Mouse (Mus musculus) erythroblast, adult 5-6 weeks (primary cell): Measurements from ENCODE around the gene Cdk18. TPM values are rescaled to one million over a fixed set of nuclear protein-coding genes. Genes with fewer than 3 reads are reported as not detected.

Source experiments
- ATAC-seq: replicated peaks from 2 replicates; pipeline ENCODE4 v1.8.0; 2016; ENCODE audit warnings: moderate number of reproducible peaks, mild to moderate bottlenecking, moderate TSS enrichment, inconsistent platforms; ENCODE audit not compliant: poor library complexity, low FRiP score, severe bottlenecking
- total RNA-seq, 2 experiments: library from RNA; stranded (forward) in 1 of 2; stranded (reverse) in 1 of 2; fragments of 150-400 nt in 1 of 2; fragments of 200-764, 138-1000 nt in 1 of 2; gene quantifications; 2 replicates each; pipeline versions ENCODE4 v1.2.3 to v1.2.4; 2015 to 2017; ENCODE audit warnings: low replicate concordance in 2 of 2

The Cdk18 gene
- total RNA-seq, 2 experiments from 2014 or later = not detected

DNA sequence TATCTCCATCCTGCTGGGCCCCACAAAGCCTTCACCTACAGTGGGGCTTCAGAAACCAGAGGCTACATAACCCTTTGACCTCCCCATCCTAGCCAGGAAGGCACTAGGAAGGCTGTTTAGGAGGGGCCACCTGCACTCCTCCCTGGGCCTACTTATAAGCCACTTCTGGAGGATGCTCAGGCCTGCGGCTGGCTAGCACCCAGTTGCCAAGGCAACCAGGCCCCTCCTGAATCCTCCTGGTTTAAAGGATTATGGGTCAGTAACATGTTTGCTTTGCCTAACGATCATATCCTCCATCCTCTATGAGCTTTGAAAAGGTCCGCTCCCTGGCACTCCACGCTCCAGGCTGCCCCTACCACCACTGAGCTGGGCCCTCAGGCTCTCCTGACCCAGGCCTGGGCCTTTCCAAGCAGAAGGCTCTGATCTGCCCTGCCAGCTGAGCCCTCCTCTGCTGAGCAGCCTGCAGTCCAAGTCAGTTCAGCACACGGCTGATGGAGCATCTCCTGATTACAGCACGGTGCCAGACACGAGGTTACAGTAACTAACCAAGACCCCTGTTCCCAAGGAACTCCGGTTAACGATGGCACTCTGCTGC is 16.0 kb downstream of the Cdk18 start:
- no peak for ATAC-seq

DNA sequence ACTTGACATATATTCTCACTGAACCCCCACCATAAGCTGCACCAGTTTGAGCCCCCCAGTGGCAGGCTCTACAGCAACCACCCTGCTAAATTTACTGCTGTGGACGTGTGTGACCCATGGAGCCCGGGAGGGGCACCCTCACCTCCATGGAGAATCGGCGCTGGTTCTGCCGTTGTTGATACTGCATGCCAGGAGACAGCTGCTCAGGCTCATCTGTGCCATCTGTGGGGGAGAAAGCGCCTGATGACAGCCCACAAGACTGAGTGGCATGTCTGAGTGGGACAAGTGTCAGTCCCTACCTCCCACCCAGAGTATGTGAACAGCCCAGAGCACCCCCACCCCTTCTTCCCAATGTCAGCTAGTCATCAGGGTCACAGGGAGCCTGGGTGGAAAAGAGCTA is 17.6 kb downstream of the Cdk18 start:
- ATAC-seq = no peak

DNA sequence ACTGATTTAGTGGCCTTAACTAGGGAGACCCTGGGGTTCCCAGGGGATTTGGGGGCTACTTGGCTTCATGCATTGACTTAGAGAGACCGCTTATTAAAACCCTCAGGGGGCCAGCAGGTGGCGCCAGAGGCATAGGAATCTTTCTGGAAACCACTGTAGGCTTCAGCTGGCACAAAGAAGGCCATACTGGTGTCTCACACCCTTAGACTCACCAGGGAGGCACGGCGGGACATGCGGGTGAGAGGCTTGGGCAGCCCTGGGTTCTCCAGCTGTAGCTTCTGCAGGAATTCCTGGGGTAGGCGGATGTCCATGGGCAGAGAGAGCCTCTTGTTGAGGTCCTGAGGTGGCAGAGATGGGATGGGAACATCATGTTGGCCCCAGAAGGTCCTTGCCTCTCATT is 18.2 kb downstream of the Cdk18 start:
- no peak; the same call in 1 of the 2 replicates for ATAC-seq

DNA sequence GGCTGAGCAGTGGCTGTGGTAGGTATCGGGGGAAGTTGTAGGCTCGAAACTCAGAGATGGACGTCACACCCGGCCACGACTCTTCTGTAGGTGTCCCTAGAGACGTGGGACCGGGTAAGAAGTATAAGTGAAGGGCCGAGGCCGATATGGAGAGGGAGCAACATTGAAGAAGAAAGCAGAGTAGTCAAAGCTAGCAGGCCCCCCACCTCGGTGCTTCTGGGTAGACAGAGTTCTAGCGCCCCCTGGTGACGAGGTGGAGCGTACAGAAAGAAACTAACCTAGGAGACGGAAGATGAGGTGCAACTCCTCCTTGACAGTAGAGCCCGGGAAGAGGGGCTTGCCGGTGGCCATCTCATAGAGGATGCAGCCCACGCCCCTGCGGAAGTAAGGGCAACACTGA is 22.9 kb downstream of the Cdk18 start:
- ATAC-seq = 0 out of 2 replicates have a peak, but pooled peaks have one; percentile 42

DNA sequence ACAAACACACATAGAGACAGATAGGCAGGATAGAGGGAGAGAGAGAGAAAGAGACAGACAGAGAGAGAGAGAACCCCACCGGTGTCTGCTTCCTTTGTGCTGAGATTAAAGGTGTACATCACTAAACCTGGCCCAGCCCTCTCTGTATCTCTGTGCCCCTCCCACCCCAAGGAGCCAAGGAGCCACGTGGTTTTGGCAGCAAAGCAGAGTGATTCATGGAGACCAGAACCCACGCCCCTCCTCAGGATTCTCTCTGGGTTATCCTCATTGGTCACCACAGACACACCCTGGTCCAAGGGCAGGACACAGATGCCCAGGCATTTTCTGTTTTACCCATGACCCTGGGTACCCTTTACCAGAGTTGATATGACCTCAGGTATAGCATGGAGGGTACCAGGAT is 26.4 kb downstream of the Cdk18 start:
- ATAC-seq = no peak

DNA sequence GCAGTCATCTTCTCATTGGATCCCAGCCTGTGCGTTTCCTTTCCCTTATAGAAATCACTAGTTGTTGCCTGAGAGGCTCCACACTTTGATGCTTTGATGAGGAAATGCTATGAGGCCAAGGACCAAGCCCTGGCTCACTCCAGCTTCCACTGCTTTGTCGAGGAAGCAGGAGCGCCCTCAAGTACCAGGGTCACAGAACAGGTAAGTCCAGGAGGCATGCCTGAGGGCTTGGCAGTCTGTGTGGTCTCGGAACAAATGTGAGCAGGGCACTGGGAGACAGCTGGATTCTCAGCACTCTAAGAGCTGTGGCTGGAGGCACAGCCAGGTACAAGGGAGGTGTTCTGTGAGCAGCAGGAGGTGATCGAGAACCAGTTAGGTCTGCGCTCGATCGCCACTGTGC is 27.1 kb downstream of the Cdk18 start:
- no peak for ATAC-seq

DNA sequence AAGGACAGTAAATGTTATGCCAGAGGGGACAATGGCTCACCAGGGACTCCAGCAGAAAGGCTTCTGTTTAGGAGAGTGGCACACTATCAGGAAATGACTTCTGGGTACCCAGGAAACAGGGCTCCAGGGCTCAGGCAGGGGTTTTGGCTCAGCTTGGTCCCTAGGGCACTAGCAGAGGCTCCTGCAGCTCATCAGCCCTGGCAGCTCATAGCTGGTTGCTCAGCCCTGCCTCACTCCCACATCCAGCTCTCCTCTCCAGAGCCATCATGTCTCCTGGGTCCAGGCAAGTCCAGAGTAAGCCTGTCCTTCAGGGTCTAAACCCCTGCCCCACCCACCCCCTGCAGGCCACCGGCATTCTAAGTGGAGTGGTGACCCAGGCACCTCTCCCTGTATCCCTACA is 28.1 kb downstream of the Cdk18 start:
- ATAC-seq = no peak

DNA sequence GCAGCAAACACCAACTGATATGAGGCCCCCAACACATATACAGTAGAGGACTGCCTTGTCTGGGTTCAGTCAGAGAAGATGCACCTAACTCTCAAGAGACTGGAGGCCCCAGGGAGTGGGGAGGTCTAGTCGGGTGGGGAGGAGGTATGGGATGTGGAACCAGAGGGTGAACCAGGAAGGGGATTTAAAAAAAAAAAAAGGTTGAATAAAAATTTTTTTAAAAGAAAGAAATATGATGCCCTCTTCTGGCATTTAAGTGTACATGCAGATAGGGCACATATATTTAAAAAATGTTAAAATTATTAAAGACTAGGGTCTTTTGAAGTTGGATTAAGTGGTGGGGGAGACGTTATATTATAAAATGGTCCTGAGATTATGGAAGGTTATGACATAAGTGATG is 30.1 kb downstream of the Cdk18 start:
- ATAC-seq = no peak

DNA sequence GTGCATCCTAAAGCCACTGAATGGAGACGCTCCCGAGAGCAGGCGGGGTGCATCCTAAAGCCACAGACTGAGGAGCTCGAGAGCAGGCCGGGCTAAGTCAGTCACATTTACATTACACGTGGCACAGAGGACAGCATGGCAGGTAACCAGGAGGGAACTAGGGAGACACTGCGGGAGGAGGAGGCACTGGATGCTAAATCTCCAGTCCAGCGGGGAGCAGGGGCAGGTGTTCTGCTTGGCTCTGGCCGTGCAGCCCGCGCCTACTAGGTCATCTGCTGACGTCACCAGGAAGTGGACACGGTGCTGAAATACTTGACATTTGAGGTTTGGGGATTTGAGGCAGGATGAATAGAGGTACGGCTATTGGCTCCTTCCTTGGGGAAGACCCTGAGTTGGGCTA is 35.1 kb downstream of the Cdk18 start:
- ATAC-seq = no peak

DNA sequence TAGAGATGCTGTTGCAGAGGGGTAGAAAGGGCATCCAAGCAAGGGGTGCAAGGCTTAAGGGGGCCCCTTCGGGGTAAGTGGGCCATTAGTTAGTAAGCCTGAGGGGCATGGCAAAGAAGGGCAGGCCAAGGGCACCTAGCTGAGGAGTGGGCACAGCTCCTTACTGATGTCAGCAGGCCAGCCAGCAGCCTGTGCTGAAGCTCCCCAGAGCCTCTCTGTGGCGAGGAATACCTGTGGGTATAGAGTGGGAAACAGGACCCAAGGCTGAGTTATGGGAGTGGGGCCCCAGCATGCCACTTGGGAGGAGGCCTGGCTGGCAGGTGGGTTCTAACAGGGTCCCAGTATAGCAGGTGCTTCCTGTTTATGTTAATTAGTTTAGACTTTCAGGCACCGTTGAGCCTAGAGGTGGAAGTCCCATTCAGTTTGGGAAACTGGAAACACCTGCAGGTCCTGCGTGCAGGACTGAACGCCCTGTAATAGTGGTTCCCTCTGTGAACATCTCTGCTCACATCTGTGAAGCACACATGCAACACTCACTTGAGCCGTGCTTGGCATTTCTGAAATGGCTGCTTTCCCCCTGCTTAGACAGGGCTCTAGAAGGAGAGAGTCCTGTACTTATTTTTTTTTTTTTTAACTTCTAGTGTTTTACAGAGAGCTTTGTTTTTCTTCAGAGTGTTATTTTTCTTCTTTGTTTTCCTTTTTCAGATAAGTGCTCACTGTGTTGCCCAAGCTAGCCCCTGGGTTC is 37.4 kb downstream of the Cdk18 start:
- 0 out of 2 replicates have a peak, but pooled peaks have one; percentile 21 for ATAC-seq

DNA sequence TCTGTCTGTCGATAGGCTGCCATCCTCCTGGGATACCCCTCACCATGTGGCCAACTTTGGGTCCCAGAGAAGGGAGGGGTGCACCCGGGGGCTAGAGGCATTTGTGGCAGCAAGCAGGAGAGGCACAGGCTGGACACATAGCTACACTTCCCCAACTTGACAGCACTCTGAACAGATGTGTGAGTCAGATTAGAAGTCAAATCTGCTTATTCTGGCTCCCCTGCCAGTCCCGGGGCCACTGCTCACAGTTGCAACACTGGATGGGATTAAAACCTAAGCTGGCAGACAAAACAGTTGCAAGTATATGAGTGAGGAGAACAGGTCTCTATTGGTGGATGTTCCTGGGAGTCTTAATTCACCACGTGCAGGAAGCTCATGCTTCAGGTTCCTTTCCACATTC is 39.7 kb downstream of the Cdk18 start:
- ATAC-seq = no peak

DNA sequence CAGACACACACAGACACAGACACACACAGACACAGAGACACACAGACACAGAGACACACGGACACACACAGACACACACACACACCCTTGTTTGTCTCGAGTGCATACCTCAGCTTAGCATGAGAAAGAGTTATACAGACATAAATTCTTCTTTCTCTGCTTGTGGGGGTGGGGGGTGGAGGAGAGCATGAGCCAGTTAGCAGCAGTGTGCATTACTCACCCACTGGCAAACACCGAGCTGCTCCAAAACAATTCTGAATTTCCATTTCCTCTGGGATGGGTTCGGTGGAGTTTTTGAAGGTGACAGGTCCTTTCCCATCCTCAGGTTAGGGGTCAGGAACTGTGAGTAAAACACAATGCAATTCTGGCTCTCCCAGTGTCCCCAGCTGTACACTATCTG is 40.5 kb downstream of the Cdk18 start:
- ATAC-seq = no peak

DNA sequence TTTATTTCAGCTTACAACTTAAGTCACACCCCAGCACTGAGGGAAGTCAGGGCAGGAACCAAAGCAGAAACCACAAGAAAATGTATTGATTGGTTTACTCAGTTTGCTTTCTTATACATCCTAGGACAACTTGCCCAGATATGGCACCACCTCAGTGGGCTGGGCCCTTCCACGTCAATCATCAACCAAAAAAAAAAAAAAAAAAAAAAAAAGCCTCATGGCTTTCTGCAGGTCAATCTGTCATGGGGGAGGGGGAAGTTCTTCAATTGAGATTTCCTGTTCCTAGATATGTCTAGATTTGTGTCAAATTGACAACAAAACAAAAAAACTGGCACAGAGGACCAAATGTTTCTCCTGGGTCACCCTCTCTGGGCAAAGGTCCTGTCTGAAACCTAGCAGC is 41.4 kb downstream of the Cdk18 start:
- no peak for ATAC-seq

DNA sequence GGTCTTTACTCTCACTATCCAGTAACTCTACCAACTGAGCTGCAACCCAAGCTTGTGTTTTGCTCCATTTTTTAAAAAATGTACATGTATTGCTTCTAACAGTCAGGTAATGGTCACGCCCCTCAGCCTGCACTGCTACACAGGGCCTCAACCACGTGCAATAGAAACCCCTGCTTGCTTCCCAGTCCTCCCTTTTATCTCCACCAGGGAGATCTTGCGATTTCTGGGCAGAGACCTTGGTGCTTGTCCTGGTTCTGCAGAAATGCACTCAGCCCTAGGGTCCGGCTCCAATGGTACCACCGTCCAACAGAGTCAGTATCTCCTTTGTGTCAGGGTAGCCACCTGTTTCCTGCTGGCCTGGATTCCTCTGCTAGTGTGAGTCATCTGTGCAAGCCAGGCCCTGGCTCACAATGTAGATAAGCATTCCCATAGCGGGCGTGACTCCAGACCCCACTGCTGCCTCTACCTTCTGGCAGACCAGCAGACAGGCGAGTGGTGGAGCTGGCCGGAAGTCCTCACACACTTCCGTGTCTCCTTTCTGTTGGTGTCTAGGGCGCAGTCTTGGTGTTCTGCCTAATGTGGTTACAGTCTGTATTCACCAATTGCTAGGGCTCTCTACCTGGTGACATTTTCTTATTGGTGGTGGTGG is 44.0 kb downstream of the Cdk18 start:
- ATAC-seq = no peak

DNA sequence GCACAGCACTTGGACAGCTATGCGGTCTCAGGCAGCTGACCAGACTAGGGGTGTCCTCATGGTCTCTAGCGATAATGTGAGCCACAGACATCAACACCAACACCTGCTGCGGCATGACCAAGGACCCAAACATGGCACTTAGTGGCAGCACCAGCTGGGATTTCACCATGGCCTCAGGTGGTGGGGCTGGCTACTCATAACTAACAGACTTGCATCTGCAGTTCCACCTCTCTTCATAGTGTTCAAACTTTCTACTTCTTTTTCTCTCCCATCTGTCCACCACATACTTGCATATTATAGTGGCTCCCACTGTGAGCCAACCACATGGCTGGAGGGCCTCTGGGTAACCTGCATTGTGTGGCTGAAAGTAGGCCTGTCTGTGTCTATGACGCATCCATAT is 46.2 kb downstream of the Cdk18 start:
- no peak for ATAC-seq

DNA sequence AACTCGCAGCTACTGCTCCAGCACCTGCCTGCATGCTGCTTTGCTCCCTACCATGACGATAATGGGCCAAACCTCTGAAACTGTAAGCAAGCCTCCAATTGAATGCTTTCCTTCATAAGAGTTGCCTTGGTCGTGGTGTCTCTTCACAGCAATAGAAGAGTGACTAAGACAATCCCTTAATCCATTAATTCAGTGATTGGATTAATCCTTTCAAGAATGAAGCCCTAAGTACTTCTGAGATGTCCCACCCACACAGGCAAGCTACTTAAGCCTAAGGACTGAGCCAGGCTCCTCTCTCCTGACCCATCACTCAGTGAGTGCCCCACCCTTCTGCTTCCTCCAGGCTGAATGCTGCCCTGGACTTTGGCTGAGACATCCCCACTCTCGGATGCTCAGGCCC is 49.2 kb downstream of the Cdk18 start:
- ATAC-seq = no peak

DNA sequence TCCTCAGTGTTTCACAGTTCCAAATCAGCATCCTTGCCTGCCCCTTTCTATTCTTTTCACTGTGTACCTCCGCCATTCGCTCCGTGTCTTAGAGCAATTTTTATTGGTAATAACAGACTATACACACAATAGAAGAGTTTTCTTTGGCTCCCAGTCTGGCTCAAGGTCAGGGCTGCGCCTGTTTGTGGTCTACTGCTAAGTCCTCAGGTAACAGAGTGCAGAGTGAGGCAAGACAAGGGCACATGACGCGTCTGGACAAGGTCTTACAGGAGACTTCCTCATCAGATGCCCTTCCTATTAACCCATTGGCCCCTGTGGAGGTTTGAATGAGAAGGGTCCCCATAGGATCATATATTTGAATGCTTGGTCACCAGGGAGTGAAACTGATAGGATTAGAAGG is 49.7 kb downstream of the Cdk18 start:
- no peak for ATAC-seq

DNA sequence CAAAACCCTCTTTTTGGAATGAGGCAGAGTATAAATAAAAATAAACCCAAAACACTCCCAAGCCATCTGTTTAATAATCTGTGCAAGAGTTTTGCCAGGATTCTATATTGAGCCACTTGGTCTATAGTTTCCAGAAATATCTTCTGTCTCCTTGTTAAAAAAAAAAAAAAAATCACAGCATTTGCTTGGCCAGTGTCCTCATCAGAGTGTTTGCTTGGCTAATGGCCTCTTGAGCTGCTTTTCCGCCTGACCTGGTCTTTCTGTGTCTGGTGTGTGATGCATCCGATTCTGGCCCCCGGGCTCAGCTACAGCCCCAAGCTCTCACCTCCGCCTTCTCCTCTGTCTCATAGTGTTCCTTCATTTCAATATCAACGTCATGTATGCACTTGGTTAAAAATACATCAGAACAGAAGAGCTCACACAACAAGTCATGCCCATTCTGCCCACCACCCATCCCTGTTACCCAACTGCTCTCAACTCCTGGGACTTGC is 51.3 kb downstream of the Cdk18 start:
- ATAC-seq = no peak

DNA sequence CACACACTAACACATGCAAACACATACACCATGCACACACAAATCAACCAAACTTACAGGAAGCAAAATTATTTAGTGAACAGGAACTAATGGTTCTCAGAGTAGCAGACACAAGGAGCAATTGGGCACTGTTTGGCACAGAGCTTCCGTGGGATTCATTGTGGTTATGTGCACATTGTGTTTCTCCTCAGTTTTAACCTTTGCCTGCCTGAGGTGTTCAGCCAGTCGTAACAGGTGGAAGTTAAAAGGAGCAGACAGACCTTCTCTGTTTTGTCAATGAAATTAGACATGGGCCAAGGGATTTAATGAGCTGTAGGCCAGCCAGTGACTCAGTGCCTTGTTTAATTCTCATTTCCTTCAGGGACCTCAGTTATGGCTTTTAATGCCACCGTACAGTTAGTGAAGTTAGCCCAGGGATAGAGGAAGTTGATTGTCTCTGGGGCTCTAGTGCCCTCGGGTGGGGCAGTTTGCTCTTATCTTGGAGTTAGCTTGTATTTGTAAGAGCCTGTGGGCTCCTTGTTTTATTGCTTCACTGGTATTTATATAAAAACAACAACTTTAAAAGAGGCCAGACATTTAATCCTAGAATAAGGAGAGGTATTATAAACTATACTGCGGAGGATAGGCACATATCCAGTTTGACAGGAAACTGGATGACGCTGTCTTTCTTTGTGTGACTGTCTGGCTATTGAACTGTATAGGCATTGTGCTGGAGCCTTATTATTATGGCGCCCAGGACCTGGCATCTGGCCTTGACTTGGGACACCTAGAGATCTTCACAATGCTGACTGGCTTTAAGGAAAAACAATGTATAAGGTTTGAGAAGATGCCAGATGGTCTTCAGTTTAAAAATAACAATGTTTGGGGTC is 54.1 kb downstream of the Cdk18 start:
- ATAC-seq = no peak

DNA sequence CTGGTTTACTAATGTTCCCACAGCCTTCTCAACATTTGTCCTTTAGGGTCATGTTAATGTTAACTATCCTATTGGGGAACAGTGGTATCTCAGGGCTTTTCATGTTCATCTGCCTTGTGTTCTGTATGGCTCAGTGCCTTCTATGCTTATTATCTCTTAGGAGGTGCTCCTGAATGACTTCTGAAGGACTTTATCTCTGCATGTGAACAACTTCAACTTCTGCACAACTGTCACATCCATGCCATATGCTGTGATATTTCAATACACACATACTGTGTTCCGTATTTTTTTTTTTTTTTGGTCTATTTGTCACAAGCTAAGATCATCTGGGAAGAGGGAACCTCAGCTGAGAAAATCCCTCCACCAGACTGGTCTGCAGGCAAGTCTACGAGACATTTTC is 61.1 kb downstream of the Cdk18 start:
- no peak for ATAC-seq
